Mouse (Mus musculus) c-Kit-positive CD71-negative TER-119-negative erythroid progenitor cells, embryonic 14.5 days (primary cell): ENCODE measurements around the gene Srd5a1.
A peak's percentile ranks its signal among the peaks of the same experiment; 100 is the strongest.

Experiments used
- DNase-seq: peaks from one replicate; pipeline ENCODE4 v3.0.0-alpha.2; 2013; ENCODE audit warnings: low read depth

Gene Srd5a1

DNA sequence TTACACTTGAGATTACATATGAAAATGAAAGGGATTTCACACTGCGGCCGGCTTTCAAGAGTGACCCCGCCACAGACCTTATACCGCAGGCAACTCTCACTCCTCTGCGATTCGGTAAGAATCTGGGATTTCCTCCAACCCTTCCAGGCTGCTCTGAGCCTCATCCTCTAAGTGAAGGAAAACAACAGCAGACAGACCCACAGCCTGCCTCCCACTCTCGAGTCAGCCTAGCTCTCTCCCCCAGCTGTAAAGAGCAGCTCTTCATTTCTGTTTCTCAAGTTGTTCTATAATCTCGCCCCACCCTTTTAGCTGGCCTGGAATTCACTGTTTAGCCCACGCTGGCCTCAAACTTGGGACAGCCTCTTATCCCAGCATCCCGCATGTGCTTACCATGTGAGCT is 69.5 kb downstream of the Srd5a1 start:
- no peak for DNase-seq

DNA sequence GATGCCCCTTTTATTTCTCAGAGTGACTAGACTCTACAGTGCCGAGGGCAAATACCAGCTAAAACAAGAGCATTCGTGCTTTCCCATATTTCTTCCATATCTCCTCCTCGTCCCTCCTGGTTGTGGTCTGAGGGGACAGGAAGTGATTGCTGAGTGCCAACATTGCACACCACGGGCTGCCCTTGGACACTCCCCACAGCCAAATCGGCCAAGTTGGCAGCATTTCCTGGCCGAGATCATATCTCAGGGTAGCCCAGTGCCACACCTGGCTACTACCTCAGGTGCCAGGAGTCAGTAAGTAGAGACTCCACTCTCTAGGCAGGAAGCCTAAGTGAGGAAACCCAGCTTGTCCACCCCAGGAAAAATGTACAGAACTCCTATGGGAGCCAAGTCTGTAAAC is 70.0 kb downstream of the Srd5a1 start:
- no peak for DNase-seq

DNA sequence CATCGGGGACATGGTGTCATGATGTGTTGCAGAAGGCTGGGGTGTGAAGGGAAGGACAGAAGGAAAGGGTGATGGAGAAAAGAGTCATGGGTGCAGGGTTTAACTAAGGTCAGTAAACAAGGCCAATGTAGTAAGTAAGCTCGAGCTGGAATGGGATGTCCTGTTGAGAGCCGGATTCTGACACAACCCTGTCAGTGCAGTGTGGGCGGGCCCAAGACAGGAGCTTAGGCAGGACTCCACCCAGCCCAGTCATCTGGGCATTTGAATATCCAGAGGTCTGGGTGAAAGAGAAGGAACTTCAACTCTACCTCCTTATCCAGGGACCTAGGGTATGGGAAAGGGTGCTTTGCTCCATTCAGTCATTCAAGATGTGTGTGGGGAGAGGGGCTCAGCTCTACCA is 72.9 kb downstream of the Srd5a1 start:
- no peak for DNase-seq

DNA sequence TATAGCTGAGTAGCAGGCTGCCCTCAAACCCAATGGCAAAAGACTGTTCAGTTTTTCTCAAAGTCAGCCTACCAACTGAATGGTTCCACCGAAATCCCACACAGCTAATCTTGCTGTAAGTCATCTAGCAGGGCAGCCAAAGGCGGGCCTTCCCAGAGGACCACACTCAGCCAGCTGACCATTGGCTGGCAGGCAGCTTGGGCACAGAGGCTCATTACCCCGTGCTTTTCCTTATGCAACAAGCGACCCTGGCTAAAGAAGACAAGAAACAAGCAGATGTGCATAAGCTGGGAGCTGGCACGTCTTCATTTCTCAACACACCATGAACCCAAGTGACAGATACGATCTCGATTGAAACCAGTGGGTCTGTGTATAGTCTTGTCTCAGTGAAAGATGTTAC is 73.9 kb downstream of the Srd5a1 start:
- DNase-seq = no peak

DNA sequence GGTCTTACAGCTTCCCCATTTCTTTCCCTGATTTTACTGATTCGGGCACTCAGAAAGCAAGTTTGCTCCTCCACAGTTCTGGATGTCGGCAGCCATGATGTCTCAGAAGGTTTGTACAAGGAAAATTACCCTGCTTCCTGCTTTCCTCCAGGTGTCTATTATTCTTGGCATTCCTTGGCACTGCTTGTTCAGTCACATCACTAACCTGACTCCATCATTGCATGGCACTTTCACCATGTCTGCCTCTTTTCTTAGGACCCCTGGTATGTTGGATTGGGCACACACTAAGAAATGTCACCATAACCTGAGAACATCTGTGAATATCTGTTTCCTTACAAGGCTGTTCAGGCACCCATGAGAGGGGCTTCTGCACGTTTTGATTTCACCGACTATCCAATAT is 75.2 kb downstream of the Srd5a1 start:
- DNase-seq = no peak

DNA sequence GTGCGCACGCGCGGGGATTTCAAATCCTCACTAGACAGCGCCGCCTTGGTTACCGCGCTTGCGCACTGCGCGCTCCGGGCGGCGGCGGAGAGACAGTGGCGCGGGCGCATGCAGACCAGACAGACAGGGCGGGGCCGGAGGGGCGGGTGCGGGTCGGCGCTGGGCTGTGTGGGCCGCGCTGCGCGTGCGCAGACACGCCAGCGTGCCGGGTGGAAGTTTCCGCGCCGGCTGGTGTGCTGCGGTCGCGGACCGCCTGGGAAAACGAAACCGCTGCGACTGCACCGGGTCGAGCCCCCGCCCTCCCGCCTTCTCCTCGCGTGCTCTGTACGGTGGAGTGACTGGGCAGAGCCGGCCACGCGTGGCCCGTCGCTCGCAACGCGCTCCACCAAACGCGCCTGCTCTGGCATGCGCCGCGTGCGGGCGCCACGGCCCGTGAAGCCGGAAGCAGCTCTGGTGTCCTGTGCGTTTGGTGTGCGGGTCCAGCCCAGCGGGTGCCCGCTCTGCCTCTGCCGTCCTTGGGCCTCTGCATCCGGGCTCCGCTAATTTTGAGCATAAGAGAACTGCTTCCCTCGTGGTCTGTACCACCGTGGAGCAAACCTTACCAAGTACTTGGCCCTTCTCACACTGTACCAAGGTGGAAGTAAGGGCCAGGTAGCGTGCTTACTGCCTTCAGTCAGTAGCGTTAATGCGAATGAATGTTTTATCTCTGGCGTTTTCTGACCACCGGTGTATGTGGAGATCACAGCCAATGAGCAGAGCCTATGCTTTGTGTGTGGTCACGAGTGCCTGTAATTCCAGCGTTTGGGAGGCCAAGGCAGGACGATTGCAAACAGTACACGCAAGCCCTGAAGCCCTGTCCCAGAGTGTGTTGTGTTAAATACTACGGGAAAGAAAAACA is 76.3 kb downstream of the Srd5a1 start:
- DNase-seq = peak; percentile 95

DNA sequence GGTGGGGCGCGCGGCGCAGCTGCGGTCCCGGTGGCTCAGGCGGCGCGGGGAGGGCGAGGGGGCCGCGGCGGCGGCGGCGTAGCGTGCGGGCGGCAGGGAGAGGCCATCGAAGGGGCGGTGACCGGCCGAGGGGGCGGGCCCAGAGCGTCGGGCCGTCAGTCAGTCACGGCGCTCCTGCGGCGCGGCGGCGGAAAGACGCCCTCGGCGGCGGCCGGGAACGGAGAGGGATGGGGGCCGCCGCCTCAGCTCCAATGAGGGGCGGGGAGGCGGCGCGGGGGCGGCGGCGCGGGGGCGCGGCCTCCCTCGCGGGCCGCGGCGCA is 76.9 kb downstream of the Srd5a1 start, which contains the start of gene Tent4a:
Gene Tent4a, minus strand, starts transcription at position 284 of the 320 bp plus-strand sequence.
- no peak for DNase-seq

DNA sequence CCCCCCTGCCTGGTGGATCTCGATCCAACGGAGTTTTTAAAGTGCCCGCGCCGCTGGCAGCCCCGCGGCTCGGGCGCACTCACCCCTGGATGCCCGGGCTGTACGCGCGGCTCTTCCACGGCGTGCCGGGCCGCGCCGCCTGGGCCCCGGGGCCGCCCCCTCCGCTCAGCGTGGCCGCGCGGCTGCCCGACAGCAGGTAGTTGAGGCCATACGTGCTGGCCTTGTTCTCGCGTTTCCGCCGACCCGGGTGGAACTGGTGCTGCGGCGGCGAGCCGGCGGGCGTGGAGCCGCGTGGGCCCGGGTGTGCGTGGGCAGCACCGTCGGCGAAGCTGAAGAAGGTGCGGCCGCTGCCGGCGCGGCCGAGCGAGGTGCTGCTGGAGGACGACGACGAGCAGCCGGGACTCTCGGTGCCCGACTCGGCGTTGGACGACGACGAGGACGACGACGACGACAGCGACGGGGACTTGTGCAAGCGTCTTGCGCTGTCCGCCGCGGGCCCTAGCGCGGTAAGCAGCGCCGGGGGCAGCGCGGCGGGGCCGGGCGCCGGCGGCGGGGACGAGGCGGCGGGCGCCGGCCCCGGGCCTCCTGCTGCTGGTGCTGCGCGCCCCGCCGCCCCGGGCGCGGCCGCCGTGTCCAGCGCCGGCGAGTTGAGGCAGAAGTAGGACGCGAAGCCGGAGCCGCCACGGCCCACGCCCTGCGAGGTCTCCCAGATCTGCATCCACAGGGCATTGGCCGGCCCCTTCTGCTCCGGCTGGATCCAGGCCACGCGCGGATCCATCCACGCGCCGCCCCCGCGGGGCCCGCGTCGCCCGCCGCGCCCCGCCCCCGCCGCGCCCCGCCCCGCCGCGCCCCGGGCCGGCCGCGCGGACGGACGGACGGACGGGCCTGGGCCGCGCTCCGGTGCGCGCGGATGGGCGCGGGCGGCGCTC is 77.6 kb downstream of the Srd5a1 start, which contains the start of gene Nsun2:
Gene Nsun2, plus strand, starts transcription at position 342 of the 929 bp plus-strand sequence.
- no peak for DNase-seq

DNA sequence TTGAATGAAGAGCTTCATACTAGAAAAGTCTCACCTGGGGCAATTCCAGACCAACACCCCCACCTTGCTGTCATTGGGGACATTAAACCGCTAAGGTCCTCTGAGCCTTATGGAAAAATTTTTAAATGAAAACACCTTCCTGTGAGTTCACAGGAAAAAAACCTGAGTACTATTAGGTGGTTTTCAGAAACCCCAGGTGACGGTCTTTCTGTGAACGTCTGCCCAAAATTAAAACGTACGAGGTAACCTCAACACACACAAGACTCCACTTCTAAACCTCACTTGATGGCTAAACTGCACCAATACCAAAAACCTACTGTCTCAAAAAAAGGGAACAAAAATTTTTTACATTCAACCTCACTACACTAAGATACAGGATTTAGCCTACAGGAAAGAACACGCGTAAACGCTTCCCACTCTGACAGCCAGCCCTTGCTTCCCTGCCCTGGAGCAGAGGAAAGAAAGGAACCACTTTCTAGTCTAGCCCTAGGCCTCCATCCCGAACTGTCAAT is 78.3 kb downstream of the Srd5a1 start:
- no peak for DNase-seq

DNA sequence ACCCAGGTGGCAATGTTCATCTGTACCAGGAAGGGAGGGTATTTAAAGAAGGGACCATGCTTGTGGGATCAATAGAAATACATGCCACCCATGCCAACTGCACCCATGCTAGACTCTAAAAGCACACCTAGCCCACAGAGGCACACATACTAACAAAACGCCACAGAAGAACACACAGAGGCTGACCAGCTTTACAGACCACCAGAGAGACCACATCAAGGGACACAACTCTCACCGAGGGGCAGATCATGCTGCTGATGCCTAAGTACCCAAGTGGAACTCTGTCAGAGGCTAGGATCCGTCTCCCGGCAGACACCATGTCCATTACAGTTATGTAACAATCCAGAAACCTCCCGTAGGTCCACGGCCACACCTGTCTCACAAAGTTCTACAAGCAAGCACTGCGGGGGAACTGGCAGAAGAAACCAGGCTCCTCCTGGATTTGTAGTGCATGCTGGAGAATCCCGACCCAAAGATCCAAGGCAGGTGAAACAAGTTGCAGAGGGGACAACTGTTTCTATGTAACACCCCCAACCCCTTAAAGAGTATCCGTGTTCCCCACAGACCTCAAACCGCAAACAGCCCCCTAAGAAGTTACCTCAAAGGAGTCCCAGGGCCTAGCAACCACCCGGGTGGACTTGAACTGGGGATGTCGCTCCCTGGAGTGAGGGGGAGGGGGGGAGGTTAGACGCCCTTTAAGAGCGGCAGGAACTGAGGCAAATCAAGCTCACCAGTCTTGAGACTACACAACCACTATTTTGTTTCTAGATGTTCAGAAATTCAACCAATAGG is 78.9 kb downstream of the Srd5a1 start:
- DNase-seq = no peak

DNA sequence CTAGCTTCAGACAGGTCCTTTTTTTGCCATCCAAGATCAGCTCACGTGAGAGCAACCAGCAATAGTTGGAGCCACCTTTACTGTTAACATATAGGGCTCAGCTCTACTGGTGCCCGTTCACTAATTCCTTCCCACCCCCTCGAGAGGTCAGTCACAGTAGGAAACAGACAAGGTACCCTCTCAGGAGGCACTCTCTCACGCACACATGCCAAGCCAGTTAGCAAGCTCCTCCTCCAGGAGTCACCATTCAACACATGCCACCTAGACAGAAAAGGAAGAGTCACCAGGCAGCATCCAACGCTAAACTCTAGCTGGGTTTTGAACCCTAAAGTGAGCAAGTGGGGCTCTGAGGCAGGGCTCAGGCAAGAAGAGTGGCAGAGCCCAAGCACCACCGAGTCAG is 79.8 kb downstream of the Srd5a1 start:
- DNase-seq = no peak

DNA sequence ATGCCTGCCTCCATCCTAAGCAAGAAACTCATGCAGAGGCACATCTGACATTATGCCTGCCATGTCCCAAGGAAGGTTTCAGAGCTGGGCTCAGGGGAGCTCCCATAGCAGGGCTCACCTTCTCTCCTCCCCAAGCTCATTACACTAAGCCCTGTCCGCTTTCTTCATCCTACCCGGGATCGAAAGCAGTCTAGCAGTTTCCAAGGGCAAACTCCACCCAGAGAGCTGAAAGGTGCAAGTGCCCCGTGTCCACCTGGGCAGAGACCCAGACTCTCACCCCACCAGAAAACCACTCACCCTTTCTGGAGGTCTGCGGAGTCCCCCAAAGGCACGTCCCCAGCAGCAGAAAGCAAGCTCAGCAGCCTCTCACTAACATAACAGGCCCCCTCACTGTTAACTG is 80.3 kb downstream of the Srd5a1 start:
- DNase-seq = no peak

DNA sequence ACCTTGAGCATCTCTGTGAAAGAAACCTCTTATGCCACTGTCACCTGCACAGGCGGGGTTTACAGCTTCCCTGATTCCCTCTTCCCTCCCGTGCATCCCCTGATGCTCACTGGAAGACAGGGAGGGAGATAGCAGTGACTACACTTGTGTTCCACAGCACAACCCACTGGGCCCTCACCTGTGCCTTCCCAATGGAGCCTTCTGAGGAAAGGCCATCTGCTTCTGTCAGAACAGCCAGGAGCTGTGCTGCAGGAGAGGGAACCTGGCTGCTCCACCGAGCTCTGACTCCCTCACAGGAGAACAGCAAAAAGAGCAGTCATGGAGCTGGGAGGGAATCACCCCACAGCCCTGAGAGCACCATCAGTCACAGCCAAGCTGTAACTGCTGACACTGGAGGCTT is 81.1 kb downstream of the Srd5a1 start:
- DNase-seq = no peak

DNA sequence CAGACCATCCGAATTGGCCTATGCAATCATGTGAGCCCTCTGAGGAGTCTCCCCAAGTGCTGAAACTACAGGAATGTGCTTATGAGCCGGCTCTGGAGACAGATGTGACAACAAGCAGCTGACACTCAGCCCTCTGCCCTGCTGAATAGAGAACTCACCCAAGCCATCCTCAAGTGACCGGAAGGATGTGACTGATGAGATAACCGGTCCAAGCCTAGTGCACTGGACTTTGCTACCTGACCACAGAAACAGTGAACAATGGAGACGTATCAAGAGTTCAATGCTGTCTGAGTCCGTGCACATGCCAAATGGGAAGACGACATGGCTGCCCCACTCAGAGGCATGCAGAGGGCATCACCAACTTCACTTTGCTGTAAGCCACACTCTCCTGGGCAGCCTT is 82.7 kb downstream of the Srd5a1 start:
- no peak for DNase-seq

DNA sequence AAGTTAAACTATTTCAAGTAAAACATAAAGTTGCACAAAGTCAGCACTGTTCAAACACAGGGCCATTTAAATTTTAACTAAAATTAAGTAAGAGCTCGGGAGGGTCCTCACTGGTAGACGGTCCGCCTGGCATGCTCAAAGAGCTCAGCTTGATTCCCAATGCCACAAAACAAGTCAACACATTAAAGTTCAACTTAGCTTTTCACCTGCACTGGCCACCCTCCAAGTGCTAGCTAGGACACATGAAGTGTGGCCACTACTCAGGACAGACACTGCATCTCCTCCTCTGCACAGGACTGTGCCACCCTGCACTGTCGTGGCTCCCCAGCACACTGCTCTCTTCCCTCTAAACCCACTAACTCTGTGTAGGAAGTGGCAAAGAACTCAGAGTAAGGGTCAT is 85.4 kb downstream of the Srd5a1 start:
- DNase-seq = no peak

DNA sequence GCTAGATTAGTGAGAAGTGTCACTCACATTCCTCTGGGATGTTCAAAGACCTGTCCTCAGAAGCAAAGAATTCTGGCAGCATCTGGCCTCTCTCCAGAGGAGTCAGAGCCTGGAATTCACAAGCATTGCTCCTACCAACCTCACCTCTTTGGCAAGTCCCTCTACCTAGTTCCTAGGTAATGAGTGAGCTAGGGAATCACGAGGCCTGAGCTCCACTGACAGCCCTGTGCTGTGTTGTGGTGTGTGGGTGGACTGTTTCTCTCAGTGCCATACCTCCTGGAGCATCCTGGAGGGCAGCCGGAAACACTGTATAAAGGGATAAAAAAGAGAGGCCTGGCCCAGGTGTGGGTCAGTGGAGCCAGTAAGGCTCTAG is 87.1 kb downstream of the Srd5a1 start:
- no peak for DNase-seq
